Mouse (Mus musculus) WW6 (cell line): ENCODE data around the gene Trmo.
A peak's percentile ranks its signal among the peaks of the same experiment; 100 is the strongest.

Experiments used
- DNase-seq: peaks from one replicate; pipeline ENCODE4 v3.0.0-alpha.2; 2013; ENCODE audit warnings: low read depth, low spot score

Trmo gene

DNA sequence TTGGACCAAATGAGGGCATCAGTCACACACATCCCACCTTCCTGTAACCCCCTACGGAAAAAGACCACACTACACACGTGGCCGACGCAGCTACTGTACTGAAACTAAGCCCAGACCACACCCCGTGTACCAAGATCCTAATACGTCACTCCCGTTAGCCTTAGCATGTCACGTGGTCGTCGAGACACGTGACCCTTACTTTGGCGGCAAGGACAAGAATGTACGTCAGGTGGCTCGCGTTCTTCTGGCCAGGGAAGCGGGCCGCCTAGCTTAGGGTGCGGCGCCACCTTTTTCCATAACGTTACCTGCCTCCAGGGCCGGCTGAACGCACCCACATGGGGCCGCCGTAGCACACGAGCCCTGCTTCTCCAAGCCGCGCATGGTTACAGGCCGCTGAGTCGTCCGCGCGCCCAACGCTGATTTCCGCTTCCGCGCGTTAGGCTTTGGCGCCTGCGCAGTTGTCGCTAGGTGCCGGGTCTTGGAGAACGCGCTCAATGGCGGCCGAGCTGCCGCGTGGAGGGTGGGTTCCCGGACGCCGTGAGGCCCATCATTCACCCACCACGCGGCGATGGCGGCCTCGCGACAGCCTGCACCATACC lies at the start of gene Trmo:
Gene Trmo, minus strand, starts transcription at position 425 of the 599 bp plus-strand sequence.
- DNase-seq: peak; percentile 95

DNA sequence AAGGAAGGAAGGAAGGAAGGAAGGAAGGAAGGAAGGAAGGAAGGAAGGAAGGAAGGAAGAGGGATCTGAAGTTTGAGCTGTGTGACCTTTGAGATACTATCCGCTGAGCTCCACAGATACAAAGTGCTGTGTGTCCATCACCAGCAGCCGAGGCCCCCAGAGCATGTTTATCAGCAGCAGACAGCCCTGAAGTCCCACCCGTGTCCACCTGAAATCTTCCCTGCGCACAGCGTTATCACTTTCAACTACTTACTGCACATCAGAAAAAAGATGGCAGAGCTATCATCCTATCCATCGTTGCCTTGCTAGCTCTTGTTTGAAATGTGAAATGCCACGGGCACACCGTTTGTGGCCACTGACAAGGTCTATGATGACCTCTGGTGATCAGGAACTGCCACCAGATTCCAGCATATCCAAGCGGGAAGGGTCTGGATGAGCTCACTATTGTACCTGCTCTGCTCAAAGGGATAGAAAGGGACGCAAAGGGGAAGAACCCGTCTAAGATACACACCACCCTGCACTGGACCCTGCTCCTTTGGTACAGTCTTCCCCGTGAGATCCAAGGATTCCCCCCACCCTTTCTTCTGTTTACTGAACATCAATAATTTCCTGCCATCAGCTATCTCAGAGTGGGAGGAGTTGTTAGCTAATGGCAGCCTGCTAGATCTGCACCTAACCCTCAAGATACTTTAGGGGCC lies 43.3 kb upstream of the Trmo start:
- DNase-seq: no peak

DNA sequence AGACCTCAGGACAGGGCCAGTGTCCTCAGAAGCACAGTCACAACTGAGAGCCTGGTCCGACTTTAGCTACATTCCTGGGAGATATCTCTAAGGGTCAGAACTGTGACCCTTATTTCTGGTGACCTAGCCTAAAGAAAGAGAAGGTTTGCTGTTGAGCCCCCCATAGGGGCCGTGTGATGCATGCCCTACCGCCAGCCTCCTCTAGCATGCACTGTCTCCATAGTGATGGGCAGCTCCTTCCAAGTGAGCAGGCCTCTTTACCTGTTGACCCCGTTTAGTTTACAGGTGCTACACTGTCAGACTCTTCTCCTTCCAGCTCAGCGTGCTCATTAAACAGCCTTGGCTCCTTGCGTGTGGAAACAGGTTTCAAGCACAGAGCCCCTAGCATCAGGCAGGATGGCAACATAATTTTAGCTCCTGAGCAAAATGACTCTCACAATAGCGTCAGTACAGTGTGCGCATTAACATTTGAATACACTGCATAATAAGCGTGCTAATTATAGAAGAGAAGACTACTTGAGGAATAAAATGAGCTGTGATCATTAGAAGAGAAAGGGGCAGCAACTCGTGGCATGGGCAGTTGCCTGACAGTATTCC lies 39.8 kb upstream of the Trmo start:
- DNase-seq: no peak

DNA sequence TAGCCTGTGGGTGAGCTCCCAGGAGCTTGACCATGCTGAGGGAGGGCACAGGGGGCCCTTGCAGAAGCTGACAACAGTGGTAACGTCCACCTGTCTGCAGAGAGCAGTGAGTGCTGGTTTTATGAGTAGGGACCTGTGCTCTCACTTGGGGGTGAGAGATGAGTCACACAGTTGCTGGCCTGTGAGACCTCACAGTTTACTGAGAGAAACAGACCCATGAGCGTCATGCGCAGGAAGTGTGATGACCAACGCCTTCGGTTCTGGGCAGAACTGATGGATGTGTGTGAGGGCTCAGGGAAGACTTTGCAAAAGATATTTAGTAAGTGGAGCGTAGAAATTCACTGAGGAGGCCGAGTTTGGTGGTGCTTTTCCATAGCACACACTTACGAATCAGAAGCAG lies 33.4 kb upstream of the Trmo start:
- no peak for DNase-seq

DNA sequence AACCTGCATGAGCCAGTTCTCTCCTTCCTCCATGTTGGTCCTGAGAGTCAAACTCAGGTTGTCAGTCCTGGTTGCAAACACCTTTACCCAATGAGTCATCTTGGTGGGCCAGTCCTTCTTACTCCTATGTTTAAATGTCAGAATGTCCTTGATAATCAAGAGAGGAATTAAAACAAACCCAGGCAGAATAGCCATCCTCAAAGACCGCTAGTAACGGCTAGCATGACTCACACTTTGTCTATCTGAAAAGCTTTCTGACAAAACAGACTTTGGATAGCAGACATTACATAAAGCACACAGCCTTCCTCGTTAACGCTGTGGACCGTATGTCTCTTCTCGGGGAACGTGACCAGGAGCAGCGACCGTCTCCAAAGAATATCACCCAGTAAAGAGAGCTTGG lies 29.6 kb upstream of the Trmo start:
- DNase-seq: no peak

DNA sequence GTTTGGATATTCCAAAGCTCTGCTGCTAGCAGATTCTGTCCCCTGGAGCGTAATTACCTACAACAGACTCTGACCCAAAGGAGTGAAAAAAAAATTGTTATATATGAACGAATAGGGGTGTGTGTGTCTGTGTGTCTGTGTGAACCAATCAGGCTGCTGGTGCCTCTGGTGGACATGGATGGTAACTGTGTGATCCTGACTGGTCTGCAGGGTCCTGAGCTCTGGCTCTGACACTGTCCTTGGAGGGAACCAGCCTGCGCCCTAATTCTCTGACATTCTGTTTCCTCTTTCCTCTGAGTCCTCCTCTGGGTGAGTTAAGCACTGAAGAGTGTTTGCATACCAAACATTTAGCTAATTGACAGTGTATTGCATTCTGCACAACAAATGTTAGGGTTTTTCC lies 28.3 kb upstream of the Trmo start:
- DNase-seq: no peak

DNA sequence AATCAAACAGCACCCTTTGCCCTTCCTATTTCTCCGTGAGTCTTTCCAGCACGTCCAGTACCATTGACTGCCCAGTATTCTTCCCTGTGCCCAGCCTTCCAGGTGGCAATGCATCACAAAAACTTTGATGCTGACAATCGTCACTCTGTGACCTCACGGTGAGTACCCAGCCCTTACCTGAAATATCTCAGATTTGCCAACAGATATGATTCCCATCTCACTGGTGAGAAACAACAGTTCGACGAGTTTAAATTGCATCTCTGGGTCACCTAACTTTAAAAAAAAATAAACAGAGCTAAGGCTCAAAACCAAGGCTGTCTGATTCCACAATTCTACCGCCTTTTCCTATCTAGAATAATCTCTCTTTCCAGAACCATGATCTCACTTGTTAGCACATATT lies 24.2 kb upstream of the Trmo start, which contains the start of gene Hemgn:
Gene Hemgn, minus strand, starts transcription at position 101 of the 400 bp plus-strand sequence.
- DNase-seq: no peak

DNA sequence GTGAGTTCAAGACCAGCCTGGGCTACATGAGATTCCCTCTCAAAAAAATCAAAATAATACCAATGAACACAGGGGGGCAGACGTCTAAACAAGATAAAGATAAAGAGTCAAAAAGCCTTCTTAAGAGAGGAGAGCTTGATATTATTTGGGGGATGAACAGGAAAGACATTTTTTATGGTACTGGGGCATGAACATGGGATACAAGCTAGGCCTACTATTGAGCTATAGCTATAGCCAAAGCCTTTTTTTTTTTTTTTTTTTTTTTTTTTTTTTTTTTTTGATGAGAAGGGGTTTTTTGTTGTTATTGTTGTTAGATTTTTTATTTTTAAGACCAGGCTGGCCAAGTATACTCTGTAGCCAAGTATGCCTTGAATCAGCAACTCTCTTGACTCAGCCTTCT lies 22.9 kb upstream of the Trmo start:
- DNase-seq: no peak

DNA sequence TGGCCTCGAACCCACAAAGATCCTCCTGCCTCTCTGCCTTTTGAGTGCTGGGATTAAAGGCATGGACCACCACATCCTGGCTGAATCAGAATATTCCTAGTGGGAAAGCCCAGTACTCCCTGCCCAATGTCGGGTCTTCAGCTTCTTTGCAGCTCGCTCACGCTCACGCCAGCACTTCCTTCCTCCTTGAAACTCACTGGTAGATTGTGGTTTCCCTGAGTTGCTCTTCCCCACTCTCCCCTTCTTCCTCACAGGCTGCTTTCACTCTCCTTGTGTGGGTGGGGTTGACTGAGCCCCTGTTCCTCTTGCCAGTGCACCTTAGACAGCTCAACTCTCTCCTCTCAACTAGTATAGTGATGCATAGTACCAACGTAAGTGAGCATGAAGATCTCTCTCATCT lies 22.3 kb upstream of the Trmo start:
- no peak for DNase-seq

DNA sequence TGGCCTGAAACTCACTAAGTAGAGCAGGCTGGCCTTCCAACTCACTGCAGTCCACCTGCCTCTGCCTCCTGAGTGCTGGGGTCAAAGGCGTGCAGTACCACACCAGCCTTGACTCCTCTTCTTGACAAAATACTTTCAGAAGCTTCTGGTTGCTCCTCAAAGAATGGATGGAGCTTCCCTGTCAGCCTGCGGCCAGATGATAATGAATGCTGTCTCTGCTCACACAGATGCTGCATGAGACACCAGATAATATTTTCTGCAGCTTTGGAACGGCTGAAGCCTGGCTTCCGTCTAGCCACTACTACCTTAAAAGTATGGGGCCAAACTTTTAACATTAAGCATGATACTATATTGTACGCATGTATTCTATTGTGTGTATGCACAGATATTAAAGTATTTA lies 21.4 kb upstream of the Trmo start:
- no peak for DNase-seq

DNA sequence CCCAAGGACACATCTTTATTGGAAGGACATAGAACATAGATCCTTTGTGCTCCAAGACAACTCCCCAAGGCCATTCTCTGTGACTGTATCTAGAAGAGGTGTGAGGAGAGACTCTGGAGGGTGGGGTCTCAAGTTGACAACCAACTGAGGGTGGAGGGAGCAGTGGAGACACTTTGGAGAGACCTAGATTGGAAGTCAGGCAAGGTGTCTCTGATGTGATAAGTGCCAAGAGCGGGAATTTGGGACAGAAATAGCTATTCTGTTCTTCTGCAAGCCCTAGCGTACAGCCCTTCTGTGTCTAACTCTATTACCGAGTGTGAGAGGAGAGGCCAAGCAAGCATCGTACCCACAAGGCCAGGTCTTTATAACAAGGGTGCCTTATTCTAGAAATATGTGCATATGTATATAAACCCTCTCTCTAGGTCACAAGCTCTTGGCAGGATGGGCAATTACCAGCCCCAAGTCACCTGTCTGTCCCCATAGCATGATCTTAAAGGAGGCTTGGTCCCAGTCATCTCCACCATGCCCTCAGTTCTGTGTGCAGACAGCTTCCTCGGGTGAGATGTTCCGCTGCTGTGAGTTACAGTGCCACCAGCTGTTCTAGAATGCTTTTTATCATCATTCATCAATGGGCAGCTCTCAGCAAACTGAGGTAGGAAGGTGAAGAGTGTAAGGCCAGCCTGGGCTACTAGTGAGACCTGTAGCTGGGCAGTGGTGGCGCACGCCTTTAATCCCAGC lies 17.9 kb upstream of the Trmo start:
- DNase-seq: no peak

DNA sequence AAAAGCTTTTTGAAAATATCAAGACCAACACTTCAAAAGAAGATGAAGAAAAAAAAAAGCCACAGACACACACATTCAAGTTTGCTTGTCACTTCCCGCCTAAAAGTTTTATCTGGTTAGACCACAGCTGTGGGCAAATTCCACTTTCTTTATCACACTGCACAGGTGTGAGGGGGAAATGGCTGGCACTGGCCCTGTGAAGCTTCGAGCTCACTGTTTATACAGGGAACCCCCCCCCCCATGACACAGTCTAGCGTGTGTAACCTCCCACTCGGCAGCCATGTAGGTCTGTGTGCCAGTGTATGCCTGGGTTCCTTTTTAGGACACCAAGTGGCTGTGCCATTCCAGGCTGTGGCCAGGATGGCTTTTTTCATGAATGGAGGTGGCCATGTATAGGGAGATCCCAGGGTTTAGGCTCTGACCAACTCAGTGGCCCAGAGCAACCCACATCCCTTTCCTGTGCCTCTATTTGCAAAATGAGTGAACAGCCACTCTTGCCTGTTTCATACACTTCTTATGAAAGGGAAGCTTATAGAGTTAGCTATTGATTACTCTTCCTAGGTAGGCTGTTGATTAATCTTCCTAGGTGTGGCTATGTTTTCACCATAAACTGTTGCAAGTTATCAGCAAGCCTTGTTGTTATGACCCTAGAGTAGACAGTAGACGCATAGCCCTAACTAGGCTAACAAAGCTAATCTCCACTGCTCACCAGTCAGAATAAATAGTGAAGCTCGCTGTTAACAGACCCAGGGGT lies 15.0 kb upstream of the Trmo start:
- DNase-seq: no peak

DNA sequence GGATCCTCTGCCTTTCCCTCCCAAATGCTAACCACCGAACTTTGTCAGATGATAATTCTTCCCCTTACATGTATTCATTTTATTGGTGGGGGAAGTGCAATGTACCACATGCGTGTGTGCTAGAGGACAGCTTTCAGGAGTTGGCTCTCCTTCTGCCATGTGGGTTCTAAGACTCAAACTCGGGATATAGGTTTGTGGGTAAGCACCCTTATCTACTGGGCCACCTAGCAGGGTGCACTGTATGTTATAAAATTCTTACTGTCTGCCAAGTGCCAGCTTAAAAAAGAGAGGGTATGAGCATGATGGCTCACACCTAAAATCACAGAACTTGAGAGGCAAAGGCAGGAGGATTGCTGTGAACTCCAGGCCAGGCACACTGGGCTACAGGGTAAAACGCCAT lies 9.6 kb upstream of the Trmo start:
- no peak for DNase-seq

DNA sequence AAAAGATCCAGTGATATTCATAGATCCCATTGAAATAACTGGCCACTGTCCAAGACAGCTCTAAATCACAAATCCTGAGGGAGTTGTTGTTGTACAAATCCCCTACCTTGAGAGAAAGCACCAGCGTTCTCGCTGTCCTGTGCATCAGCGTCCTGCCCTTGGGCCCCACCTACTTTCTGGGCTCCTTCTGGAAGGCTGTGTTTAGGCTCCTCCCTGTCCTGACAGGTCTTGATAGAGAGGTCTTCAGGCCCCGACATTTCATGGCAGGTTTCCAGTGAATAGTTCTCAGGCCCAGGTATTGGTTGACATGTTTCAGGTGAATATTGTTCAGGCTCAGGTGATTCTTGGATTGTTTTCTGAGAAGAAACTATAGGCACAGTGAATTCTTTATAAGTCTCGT lies 6.5 kb upstream of the Trmo start:
- no peak for DNase-seq

DNA sequence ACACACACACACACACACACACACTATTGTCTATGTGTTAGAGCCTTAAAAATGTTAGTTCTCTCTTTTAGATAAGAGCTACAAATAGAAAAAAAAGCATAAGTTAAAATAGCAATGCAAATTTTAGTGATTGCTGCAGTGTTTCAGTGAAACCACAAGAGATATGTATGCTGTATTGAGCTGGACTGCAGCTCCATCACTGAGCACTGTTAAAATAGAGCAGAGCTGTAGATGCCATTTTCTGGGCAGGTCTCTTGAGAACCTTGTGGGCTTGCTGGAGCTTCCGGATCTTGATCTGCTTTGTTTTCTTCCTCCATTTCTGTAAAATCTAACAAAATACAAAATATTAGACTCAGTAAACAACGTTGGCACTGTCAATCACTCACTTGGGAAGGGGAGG lies 5.2 kb upstream of the Trmo start:
- DNase-seq: no peak

DNA sequence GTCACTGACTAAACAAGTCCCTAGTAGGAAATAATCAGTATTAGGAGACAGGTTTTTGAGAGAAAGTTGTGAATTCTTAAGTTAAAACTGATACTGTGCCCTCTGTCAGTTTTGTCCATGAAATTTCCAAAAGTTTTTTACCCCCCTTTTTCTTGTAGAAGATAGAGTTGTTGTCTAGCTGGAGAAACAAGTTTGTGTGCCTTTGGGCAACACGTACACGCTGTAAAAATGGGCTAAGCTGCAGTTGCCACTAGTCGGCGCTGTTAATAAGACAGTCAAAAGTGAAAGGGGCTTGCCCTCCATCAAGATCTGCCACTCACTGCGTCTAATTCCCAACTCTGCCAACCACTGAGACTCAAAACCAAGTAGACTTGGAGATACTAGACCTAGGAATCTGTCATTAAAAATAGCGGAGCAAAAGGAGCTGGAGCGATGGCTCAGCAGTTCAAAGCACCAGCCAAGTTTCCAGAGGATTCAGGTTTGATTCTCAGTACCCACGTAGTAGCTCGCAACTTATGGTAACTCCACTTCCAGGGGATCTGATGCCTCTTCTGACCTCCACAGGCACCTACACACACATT lies 1.2 kb upstream of the Trmo start:
- peak; percentile 73 for DNase-seq

DNA sequence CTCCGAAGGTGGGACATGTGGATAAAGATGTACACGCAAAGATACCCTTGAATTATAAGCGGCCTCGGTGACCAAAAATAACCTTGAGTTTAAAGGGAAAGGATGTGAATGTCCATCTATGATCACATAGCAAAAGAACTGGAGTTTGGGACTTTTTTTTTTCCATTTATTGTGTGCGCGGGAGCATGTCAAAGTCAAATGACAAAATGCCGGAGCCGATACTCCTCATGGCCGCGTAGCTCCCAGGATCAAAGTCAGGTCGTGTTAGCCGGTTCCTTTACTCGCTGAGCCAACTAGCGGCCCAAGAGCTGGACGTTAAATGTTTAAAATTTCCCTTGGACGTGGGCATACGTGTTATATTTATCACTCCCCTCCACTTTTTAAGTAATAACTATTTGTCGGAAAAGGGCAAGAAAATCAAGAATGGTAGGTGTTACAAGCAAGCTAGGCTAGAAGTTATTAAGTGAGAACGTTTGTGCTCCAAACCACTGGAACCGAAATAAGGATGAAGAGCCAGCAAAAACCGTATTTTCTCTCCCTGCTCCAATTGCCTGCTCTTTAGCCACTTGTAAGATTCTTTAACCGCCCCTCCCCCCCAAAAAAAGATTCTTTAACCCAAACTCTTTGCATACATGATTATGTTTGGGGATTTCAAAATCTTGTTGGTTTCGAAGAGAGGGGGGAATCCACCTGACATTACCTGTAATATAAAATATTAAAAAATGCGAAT lies 540 bp upstream of the Trmo start:
- no peak for DNase-seq

DNA sequence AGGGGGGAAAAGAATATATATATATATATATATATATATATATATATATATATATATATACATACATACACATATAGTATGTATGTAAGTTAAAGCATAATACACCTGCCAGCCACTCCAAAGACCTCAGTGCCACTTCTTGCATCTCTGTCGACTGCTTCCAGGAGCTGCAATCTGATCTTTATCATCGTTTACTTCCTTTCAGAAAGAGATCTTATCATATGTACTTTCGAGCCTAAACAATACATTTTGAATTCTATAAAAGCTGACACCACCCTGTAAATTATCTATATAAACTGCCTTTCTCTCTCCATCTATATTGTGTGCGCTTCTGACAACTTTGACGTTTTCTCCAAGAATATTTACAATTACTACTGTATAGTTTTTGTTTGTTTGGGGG lies 681 bp downstream of the Trmo start:
- DNase-seq: no peak

DNA sequence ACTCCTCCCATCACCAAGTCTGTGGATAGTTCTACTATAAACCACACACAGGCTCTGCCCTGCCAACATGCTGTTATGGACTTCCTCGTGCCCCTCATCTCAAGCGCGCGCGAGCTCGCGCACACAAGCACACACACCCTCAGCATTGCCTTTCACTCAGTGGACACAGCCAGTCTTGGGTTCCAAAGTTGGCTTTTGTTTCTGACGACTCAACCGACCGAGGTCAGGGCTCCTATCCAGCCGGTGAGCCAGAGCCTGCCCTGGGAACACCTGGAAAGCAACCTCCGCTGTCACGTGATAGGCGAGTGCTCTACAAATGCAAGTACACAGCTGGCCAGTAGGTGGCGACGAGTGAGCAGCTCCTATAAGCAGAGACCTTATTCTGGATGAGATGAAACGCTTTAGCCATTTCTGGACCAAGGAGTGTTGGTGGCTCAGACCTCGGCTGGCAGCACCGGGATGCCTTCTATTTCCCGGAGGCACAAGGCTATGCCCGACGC lies 14.3 kb downstream of the Trmo start:
- peak; percentile 86 for DNase-seq

DNA sequence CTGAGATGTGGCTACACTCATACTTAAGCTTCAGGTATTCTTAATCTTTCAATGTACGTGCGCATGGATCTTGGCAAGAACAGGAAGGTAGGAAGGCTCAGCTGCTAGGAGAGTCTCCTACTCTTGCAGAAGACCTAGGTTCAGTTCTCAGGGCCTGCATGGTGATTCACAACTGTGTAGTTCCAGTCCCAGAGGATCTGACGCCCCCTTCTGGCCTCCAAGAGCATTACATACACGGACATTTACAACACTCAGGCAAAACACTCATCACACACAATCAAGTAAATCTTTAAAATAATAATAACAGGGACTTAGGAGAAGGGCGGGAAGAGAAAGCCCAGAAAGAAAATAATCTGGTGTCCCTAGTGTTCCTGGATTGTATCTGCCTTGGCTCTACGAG lies 14.8 kb downstream of the Trmo start:
- DNase-seq: no peak

DNA sequence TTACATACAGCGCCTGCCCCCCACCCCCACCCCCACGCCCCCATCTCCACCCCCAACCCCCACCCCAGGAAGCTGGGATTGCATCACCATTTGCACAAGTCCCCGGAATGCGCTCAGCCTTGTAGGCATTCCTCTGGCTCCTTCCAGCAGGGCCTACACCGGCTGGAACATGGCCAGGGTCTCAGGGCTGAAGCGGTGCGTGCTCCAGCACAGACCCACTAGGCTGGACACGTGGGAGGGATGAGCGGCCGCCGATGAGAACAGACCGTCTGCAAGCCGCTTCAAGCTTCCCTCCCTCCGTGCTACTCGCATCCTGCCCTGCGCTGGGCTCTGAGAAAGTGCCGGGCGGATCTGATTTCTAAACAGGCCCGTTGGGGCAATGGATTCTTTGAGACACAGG lies 18.2 kb downstream of the Trmo start:
- DNase-seq: no peak
